Mouse (Mus musculus): ENCODE measurements around the gene Dennd1b.

The Dennd1b gene

GRCm38 (mm10) chr1:138962266-138963101 is 751 bp upstream of the Dennd1b start:
- DNase-seq (ENCODE audit: low spot score in 2 of 2) = no peak

- DNase-seq (ENCODE audit: low spot score in 2 of 2) = peak; percentile 35 to 49
These were observed 728 bp downstream of the Dennd1b start for GRCm38 (mm10) chr1:138963868-138964458.

GRCm38 (mm10) chr1:138965069-138965468 is 1.8 kb downstream of the Dennd1b start:
- DNase-seq (ENCODE audit: low spot score in 2 of 2) = no peak

DNA sequence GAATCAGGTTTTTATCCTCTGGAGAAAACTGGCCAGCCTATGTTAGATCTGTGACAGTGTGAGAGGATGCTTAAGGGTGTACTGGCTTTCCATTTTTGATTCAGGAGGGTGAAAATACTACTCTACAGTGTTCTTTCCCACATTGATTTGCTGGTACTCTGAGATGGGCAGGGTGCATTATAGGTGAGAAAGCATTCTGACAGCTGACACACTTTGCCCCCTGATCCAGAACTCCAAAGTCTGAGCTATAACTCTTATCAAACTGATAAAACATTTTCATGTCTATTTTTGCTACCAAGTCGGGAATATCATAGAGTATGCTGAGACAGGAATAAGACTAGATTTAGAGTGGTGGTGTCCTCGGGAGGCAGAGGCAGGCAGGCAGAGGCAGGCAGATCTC is 2.3 kb downstream of the Dennd1b start:
- DNase-seq (ENCODE audit: low spot score in 2 of 2) = no peak

- no peak for DNase-seq (ENCODE audit: low spot score in 2 of 2)
These were observed 4.2 kb downstream of the Dennd1b start for GRCm38 (mm10) chr1:138967450-138967849.

GRCm38 (mm10) chr1:138970053-138970452 is 6.8 kb downstream of the Dennd1b start:
- peak; percentile 44 to 54 for DNase-seq (ENCODE audit: low spot score in 2 of 2)

- no peak for DNase-seq (ENCODE audit: low spot score in 2 of 2)
These were observed 10.4 kb downstream of the Dennd1b start for GRCm38 (mm10) chr1:138973541-138974224.

DNA sequence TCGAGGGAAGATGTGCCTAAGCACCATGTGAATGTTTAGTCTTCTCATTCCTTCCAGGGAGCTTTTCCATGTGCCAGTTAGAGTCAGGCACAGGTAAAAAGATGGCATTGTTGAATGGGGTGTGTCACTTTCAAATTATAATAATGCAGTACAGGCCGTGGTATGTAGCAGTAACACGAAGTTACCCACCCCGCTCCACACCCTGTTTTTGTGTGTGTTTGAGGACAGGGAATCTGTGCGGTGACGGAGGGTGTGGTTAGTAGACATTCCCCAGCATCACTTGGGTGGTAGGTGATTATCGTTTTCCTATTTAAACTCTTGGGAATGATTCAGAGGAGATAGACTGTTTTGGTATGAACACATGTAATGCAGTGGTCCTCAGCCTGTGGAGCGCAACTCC is 11.6 kb downstream of the Dennd1b start:
- no peak for DNase-seq (ENCODE audit: low spot score in 2 of 2)

- DNase-seq (ENCODE audit: low spot score in 2 of 2) = no peak
These were observed 12.7 kb downstream of the Dennd1b start for GRCm38 (mm10) chr1:138975945-138976344.

- DNase-seq (ENCODE audit: low spot score in 2 of 2) = no peak
These were observed 19.0 kb downstream of the Dennd1b start for GRCm38 (mm10) chr1:138982203-138982602.

- DNase-seq (ENCODE audit: low spot score in 2 of 2) = no peak
These were observed 19.4 kb downstream of the Dennd1b start for GRCm38 (mm10) chr1:138982611-138983010.

DNA sequence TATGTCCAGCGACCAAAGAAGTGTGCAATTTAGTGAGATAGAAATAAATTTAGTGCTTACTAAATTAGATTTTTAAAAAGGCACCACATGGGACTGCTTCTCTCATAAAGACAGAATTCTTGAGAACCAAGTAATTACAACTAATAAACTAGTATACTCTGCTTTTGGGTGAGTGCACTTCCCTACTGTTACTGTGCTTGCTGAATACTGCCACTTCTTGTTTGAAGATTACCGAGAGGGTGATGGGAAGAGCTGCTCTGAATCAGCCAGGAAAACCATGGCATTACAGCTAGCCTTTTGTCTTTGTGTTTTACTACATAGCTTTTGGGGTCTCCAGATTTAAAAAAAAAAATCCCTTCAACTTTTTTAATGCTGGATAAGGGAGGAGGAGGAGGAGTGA is 19.8 kb downstream of the Dennd1b start:
- no peak for DNase-seq (ENCODE audit: low spot score in 2 of 2)

- DNase-seq (ENCODE audit: low spot score in 2 of 2) = peak; percentile 74 to 77
These were observed 20.2 kb downstream of the Dennd1b start for GRCm38 (mm10) chr1:138983465-138983864.

DNA sequence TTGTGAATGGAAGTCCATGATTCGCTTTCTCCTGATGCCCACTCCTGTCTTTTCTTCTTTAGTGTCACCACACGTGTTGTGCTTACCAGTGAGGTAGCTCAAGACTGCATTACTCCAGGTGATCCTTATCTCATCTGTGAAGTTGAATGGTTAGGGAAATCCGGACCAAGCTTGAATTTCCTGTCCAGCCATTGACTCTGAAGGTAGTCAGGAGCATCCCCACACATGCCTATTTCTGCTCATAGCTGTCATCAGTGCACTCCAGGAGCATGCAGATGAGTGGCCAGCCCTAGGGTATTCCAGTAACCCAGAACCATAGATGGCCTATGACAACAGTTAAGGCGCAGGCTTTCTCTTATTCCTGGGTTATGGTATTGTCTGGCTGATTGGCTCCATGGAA is 20.9 kb downstream of the Dennd1b start:
- DNase-seq (ENCODE audit: low spot score in 2 of 2) = no peak

DNA sequence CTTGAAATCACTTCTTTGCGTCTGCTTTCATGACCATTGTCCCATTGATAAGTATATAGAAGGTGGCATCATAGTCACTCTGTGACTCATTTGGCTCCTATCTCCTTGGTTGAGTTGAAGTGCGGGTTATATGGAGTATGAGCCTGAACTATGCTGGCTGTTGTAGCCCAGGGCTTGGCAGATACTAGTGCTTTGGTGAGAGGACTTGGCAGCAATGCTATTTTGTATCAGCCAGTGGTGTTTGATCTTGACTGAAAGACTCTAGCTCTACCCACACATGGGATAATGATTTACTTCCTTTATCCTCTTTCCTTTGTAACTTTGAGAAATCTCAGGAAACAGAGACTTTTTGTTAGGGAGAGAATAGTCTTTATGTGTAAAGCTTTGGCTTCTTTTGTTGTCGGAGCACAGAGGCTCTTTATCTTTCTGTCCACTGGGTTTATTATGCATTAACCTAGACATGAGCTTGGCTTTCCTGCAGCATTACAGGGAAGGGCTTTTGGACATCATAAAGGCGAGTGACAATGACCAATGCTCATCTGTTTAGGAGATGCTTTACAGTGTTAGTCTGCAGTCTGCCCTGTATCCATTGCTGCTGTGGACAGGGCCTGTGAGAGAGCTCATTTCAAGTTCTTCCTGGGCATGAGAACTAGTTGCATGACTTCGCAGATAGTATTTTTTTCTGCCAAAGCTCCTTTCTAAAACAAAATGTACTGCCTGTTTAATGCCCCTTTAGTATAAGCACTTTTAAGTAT is 29.3 kb downstream of the Dennd1b start:
- DNase-seq (ENCODE audit: low spot score in 2 of 2) = no peak

DNA sequence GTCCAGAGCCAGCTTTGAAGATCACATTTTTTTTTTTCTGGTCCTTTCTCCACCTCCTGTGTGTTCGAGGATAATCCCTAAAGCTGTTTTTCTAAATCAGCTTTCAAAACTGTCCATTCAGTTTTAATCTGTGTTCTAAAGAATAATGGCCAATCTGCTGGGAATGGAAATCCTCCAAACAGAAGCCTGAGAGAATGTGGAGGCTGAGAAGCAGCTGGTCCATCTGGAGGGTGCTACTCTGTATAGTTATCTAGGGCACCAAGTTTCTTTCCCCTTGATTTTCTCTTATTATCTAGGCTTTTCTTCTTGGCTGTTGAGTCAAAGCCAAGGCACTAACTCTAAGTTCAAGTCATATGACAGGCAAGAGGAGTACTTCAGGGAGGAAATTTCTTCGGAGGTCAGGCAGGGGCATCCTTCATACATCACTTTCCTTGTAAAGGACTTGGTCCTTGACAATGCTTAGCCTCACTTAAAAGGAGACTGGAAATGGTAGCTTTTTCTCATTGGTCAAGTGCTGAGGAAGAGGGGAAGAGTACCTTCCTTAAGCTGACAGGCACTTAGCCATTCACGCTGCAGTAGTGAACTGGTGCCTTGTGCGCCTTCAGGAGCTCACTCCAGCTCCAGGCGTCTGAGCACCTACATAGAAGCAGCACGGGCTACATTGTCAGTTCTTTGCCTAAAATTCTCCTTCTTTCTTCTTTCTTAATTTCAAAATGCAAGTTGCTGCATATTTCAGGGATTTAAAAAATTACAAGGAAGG is 32.6 kb downstream of the Dennd1b start:
- DNase-seq (ENCODE audit: low spot score in 2 of 2) = peak; percentile 54 to 64

DNA sequence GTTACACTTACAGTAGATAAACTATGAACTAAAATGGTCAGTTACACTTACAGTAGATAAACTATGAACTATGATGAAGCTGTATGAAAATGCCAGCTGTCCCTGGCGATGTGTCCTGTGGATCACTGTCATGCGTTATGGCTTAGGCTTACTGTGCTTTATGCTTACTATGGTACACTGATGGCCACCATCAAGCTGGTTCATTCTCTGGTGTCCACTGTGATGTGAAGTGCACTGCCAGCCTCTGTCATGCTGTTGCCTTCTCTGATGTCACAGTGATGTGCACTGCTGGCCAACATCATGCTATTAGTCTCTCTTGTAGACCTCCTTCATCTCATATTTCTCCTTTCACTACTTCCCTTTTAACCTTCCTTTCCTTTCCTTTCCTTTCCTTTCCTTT is 33.4 kb downstream of the Dennd1b start:
- no peak for DNase-seq (ENCODE audit: low spot score in 2 of 2)

DNA sequence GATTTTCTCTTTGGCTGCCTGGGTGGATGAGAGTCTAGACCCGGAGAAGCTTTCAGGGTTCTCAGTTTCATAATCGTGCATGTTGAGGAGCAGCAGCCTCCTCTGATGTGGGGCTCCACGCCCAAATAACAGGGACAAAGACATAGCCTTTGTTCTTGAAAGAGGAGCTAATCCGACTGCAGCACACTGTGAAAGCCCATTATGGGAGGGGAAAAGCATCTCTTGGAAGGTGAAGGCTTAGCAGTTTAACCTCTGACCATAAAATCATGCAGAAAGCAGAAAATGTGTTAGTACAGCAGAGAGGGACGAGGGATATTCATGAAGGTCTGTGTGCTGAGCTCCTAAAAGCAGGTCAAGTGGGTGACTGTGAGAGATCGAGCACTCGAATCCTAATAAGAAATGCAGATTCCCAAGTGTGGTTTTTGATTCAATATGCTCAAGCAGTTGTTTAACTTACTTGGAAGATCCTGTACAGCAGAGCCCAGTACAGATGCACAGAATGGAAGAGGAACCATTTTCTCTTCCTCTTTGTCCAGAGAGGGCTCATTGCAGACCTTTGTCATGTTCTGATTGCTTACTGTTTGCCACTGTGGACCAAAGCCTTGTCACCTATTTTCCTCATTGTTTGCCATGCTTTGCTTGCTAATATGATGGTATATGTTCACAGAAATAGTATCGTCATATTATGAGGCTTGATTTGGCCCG is 37.6 kb downstream of the Dennd1b start:
- no peak for DNase-seq (ENCODE audit: low spot score in 2 of 2)

DNA sequence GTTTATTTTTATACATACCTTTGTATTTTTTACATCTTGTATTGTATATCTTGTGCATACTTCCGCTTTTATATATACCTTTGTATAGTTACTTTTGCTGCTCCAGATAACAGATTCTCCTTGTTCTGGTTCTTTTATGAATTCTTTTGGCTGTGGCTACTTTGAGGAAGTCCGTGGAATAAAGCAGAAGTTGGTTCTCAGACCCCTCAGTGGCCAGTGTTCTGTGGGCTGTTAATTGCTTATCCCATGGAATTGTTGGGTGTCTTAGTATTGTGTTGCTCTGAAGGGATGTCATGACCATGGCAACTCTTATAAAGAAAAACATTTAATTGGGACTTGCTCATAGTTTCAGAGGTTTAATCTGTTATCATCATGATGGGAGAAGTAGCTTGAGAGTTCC is 40.3 kb downstream of the Dennd1b start:
- DNase-seq (ENCODE audit: low spot score in 2 of 2) = no peak

- no peak for DNase-seq (ENCODE audit: low spot score in 2 of 2)
These were observed 42.8 kb downstream of the Dennd1b start for GRCm38 (mm10) chr1:139006000-139006399.

DNA sequence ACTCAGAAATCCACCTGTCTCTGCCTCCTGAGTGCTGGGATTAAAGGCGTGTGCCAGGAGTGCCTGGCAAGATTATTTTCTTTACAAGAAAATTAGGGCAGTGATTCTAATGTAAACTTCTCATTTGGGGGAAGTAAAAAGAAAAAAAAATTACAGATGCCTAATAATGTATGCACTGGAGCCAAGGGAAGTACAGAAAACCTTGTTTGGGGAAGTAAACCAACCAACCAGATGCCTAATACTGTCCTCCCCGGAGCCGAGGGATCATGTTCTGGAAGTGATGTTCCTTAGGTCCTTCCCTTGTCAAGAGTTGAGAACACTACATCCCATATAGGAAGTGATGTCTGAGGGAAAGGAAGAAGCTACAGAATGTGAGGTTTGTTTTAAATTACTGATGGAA is 44.2 kb downstream of the Dennd1b start:
- no peak for DNase-seq (ENCODE audit: low spot score in 2 of 2)

Data from right cerebral cortex, adult 2 months (tissue).